Mouse (Mus musculus): ENCODE data around the gene Fosb. TPM values are rescaled to one million over a fixed set of nuclear protein-coding genes. Genes with fewer than 3 reads are reported as not detected.

Gene Fosb
- total RNA-seq, 2 experiments from 2014 or later, result 0.43 to 0.64 TPM

- DNase-seq, result no peak
These were observed 22.1 kb upstream of the Fosb start for GRCm38 (mm10) chr7:19331910-19332309.

GRCm38 (mm10) chr7:19328425-19328824 lies 18.6 kb upstream of the Fosb start:
- DNase-seq, result no peak

- DNase-seq, result no peak
These were observed 17.9 kb upstream of the Fosb start for GRCm38 (mm10) chr7:19327782-19328181.

- DNase-seq, result peak; percentile 90
These were observed 17.3 kb upstream of the Fosb start for GRCm38 (mm10) chr7:19327128-19327527.

- DNase-seq, result peak; percentile 87
These were observed 16.5 kb upstream of the Fosb start for GRCm38 (mm10) chr7:19326359-19326758.

GRCm38 (mm10) chr7:19325262-19326199 lies 15.7 kb upstream of the Fosb start:
- no peak for DNase-seq

GRCm38 (mm10) chr7:19324221-19324620 lies 14.4 kb upstream of the Fosb start:
- no peak for DNase-seq

- no peak for DNase-seq
These were observed 12.6 kb upstream of the Fosb start for GRCm38 (mm10) chr7:19322489-19322888.

- DNase-seq, result no peak
These were observed 11.6 kb upstream of the Fosb start for GRCm38 (mm10) chr7:19321464-19321863.

- no peak for DNase-seq
These were observed 10.8 kb upstream of the Fosb start for GRCm38 (mm10) chr7:19320637-19321036.

- peak; percentile 96 for DNase-seq
These were observed 10.1 kb upstream of the Fosb start for GRCm38 (mm10) chr7:19319906-19320305.

GRCm38 (mm10) chr7:19319458-19319857 lies 9.6 kb upstream of the Fosb start:
- no peak for DNase-seq

GRCm38 (mm10) chr7:19318676-19319075 lies 8.8 kb upstream of the Fosb start:
- DNase-seq, result no peak

GRCm38 (mm10) chr7:19318201-19318600 lies 8.3 kb upstream of the Fosb start:
- no peak for DNase-seq

GRCm38 (mm10) chr7:19316451-19317161 lies 6.8 kb upstream of the Fosb start:
- DNase-seq, result peak; percentile 35

- DNase-seq, result no peak
These were observed 4.2 kb upstream of the Fosb start for GRCm38 (mm10) chr7:19314033-19314432.

GRCm38 (mm10) chr7:19311991-19312390 lies 2.1 kb upstream of the Fosb start:
- no peak for DNase-seq

- DNase-seq, result no peak
These were observed 470 bp downstream of the Fosb start for GRCm38 (mm10) chr7:19309278-19309883.

- peak; percentile 97 for DNase-seq
These were observed 1.2 kb downstream of the Fosb start for GRCm38 (mm10) chr7:19308454-19309277.

- DNase-seq, result peak; percentile 75
These were observed 2.0 kb downstream of the Fosb start for GRCm38 (mm10) chr7:19307739-19308453.

Measured in gastrocnemius, postnatal 25 days (tissue).